Mouse (Mus musculus) liver, embryonic 13.5 days (tissue): ENCODE data around the gene Naaladl1. TPM values are rescaled to one million over a fixed set of nuclear protein-coding genes. Genes with fewer than 3 reads are reported as not detected.

Experiments used
- ATAC-seq: fragments of 200-750 bp; cut with Nextera tagmentation; 2 replicates; pipeline ENCODE4 v1.8.0; 2017; ENCODE audit warnings: low read depth, mild to moderate bottlenecking, moderate number of reproducible peaks, moderate library complexity
- DNase-seq: peaks from one replicate; pipeline ENCODE4 v3.0.0; 2022
- H3K27ac ChIP-seq: fragments of 300-500 bp; sonication (generic); 2 replicates; pipeline ENCODE4 v1.5.1; 2015; ENCODE audit warnings: moderate library complexity, mild to moderate bottlenecking, inconsistent platforms
- H3K27me3 ChIP-seq: fragments of 300-500 bp; sonication (generic); 2 replicates; pipeline ENCODE4 v1.6.1; 2015; ENCODE audit warnings: mild to moderate bottlenecking, inconsistent platforms
- H3K36me3 ChIP-seq: fragments of 300-500 bp; sonication (generic); 2 replicates; pipeline ENCODE4 v1.6.1; 2015; ENCODE audit warnings: mild to moderate bottlenecking, inconsistent platforms
- H3K4me1 ChIP-seq: fragments of 300-500 bp; sonication (generic); replicated peaks from 2 replicates; pipeline ENCODE4 v1.6.1; 2015; ENCODE audit warnings: inconsistent platforms
- H3K4me2 ChIP-seq: fragments of 300-500 bp; sonication (generic); 2 replicates; pipeline ENCODE4 v1.6.1; 2015; ENCODE audit warnings: inconsistent platforms, mild to moderate bottlenecking, moderate library complexity
- H3K4me3 ChIP-seq: fragments of 300-500 bp; sonication (generic); replicated peaks from 2 replicates; pipeline ENCODE4 v1.5.1; 2015; ENCODE audit warnings: mild to moderate bottlenecking, inconsistent platforms
- H3K9ac ChIP-seq: fragments of 300-500 bp; sonication (generic); 2 replicates; pipeline ENCODE4 v1.6.1; 2015; ENCODE audit warnings: mild to moderate bottlenecking, inconsistent platforms
- H3K9me3 ChIP-seq: fragments of 300-500 bp; sonication (generic); replicated peaks from 2 replicates; pipeline ENCODE4 v1.6.1; 2016; ENCODE audit warnings: inconsistent platforms
- WGBS: fragments of 180-500 bp; shearing (Covaris S2); methylation state at CpG from one replicate; pipeline ENCODE4 v1.1.7; 2015; ENCODE audit not compliant: insufficient replicate concordance; 5-methylcytosine and 5-hydroxymethylcytosine counted together
- polyA plus RNA-seq: library from polyadenylated mRNA; unstranded; fragments of >200 nt; fragmentation: Nextera tagmentation; extraction: Ambion mirVana; gene quantifications from 2 replicates; pipeline ENCODE4 v1.2.1, GENCODE M21; 2015

Naaladl1 gene
- polyA plus RNA-seq, 1 experiment from 2014 or later, result 2.2 TPM

DNA sequence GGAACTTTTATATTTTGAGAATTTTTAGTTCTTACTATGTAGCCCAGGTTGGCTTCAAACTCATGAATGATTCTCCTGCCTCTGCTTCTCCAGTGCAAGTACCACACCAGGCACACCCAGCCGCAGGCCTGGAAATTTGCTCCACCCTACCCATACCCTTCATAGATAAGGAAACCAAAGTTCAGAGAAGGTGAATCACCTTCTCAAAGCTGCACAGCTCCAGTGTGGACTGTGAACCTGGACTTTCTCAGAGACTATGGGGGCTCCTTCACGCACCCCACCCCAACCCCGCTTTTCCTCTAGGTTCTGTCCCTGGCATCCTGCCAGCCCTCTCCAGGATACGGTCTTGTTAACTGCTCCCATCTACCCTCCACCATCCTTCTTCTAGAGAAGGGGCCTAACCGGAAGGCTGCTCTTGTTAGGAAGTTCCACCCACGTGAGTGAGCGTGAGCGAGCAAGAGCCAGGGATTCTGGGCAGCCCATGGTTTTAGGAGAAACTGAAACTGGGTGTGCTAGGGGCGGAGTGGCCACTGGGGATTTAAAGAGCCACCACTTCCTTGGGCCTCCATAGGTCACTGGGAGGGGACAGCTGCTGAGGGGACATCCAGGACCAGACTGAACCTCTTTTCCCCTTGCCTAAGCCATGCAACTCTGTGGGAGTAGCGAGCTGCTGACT is 58.4 kb downstream of the Naaladl1 start:
- 55% methylated on average over 10 of the region's 10 CpGs for WGBS
- no peak overlapping the region for H3K4me3 ChIP-seq
- no peak overlapping the region for H3K27ac ChIP-seq
- no peak overlapping the region for H3K9ac ChIP-seq
- no peaks in the 10 kb centered on the region for H3K9me3 ChIP-seq
- ATAC-seq (no peak), DNase-seq (no peak)
- H3K27me3 ChIP-seq, result peaks cover 9% of the 10 kb centered on the region
- peaks cover 11% of the 10 kb centered on the region for H3K4me1 ChIP-seq
- H3K36me3 ChIP-seq, result no peaks in the 10 kb centered on the region
- no peak overlapping the region for H3K4me2 ChIP-seq

Other genes with a start within 250 kb of the Naaladl1 start
- 13.9 and 15.8 TPM in 2 replicates for gene Frmd8, start 230.5 kb upstream of the Naaladl1 start, polyA plus RNA-seq
- 5.7 and 6.8 TPM in 2 replicates for gene Slc25a45, start 228.0 kb upstream of the Naaladl1 start, polyA plus RNA-seq
- gene Tigd3, start 211.6 kb upstream of the Naaladl1 start, polyA plus RNA-seq, result 2.5 TPM in 2 replicates
- 56.7 and 60.0 TPM in 2 replicates for gene Dpf2, start 192.8 kb upstream of the Naaladl1 start, polyA plus RNA-seq
- 2.7 and 3.0 TPM in 2 replicates for gene Cdc42ep2, start 181.0 kb upstream of the Naaladl1 start, polyA plus RNA-seq
- 62.2 and 69.8 TPM in 2 replicates for gene Pola2, start 141.6 kb upstream of the Naaladl1 start, polyA plus RNA-seq
- gene Slc22a20, start 119.6 kb upstream of the Naaladl1 start, polyA plus RNA-seq, result not detected in 2 replicates
- gene Capn1, start 89.9 kb upstream of the Naaladl1 start, polyA plus RNA-seq, result 21.9 and 26.3 TPM in 2 replicates
- gene Syvn1, start 59.2 kb upstream of the Naaladl1 start, polyA plus RNA-seq, result 11.6 and 13.9 TPM in 2 replicates
- 50.2 and 59.4 TPM in 2 replicates for gene Mrpl49, start 48.0 kb upstream of the Naaladl1 start, polyA plus RNA-seq
- gene Fau, start 47.9 kb upstream of the Naaladl1 start, polyA plus RNA-seq, result 639 and 696 TPM in 2 replicates
- gene Znhit2, start 44.6 kb upstream of the Naaladl1 start, polyA plus RNA-seq, result 22.1 and 23.2 TPM in 2 replicates
- gene Tm7sf2, start 37.4 kb upstream of the Naaladl1 start, polyA plus RNA-seq, result 30.6 and 33.2 TPM in 2 replicates
- gene Vps51, start 28.6 kb upstream of the Naaladl1 start, polyA plus RNA-seq, result 29.1 and 31.6 TPM in 2 replicates
- gene Tmem262, start 25.7 kb upstream of the Naaladl1 start, polyA plus RNA-seq, result not detected in 2 replicates
- gene Gm28374, start 23.5 kb upstream of the Naaladl1 start, polyA plus RNA-seq, result 0.49 and 0.80 TPM in 2 replicates
- 22.6 and 23.5 TPM in 2 replicates for gene Zfpl1, start 20.8 kb upstream of the Naaladl1 start, polyA plus RNA-seq
- gene Cdca5, start 20.8 kb upstream of the Naaladl1 start, polyA plus RNA-seq, result 34.2 and 39.3 TPM in 2 replicates
- 0.30 and 0.32 TPM in 2 replicates for gene AC131692.1, start 11.4 kb upstream of the Naaladl1 start, polyA plus RNA-seq
- 27.5 and 27.9 TPM in 2 replicates for gene Sac3d1, start 12.9 kb downstream of the Naaladl1 start, polyA plus RNA-seq
- gene Snx15, start 22.5 kb downstream of the Naaladl1 start, polyA plus RNA-seq, result 46.5 and 48.5 TPM in 2 replicates
- gene Batf2, start 35.2 kb downstream of the Naaladl1 start, polyA plus RNA-seq, result 0.12 and 0.29 TPM in 2 replicates
- gene Arl2, start 35.8 kb downstream of the Naaladl1 start, polyA plus RNA-seq, result 37.1 and 38.0 TPM in 2 replicates
- not detected in 2 replicates for gene Majin, start 78.6 kb downstream of the Naaladl1 start, polyA plus RNA-seq
- 0.17 TPM in 1 of 2 replicates, not detected in the other for gene Gpha2, start 120.6 kb downstream of the Naaladl1 start, polyA plus RNA-seq
- 3.5 and 4.9 TPM in 2 replicates for gene Ppp2r5b, start 130.1 kb downstream of the Naaladl1 start, polyA plus RNA-seq
- gene Atg2a, start 135.9 kb downstream of the Naaladl1 start, polyA plus RNA-seq, result 4.1 and 4.8 TPM in 2 replicates
- 68.8 and 72.6 TPM in 2 replicates for gene Ehd1, start 170.9 kb downstream of the Naaladl1 start, polyA plus RNA-seq
- 0.14 and 0.16 TPM in 2 replicates for gene Cdc42bpg, start 200.7 kb downstream of the Naaladl1 start, polyA plus RNA-seq
- gene Men1, start 229.2 kb downstream of the Naaladl1 start, polyA plus RNA-seq, result 26.3 and 29.9 TPM in 2 replicates
- 4.5 and 5.8 TPM in 2 replicates for gene Map4k2, start 235.4 kb downstream of the Naaladl1 start, polyA plus RNA-seq